ENCODE assay signal across 8 mouse cellular contexts in genomic region chr11:87073866-87074440, GRCm38 (mm10). TPM values are rescaled to one million over a fixed set of nuclear protein-coding genes. Genes with fewer than 3 reads are reported as not detected.
DNase-seq lines count a peak whose midpoint lies in the region; ATAC-seq lines count a peak whose summit lies in the region.

Gene Gdpd1 (minus strand): TSS chr11:87074062.

- DNase-seq in R1 (ENCODE audit: low read depth, low spot score), result peak; percentile 90
- peak; percentile 91 to 94 for DNase-seq in cerebellum, postnatal 25 days
- DNase-seq in frontal cortex, postnatal 25 days (ENCODE audit: low spot score in 2 of 2), result peak; percentile 78 to 83
- DNase-seq in hindbrain, embryonic 14.5 days (ENCODE audit: low spot score), result peak; percentile 94
- peak; percentile 88 for DNase-seq in layer of hippocampus, postnatal 36 days
- DNase-seq in lung, postnatal 36 days, result peak; percentile 92
- DNase-seq in retina, postnatal 7 days (ENCODE audit: low read depth, low spot score), result peak; percentile 87
- peak; percentile 80 for DNase-seq in urinary bladder, adult 2 months (ENCODE audit: low spot score)

- H3K4me2 ChIP-seq in hindbrain, embryonic 14.5 days (replicated peaks), result peak within 1 kb of the TSS; percentile 65

- no peaks in the 10 kb centered on the region for H3K9me3 ChIP-seq in hindbrain, embryonic 14.5 days (ENCODE audit: control insufficient read depth, low read length)

- peaks cover 26% of the 10 kb centered on the region for H3K36me3 ChIP-seq in hindbrain, embryonic 14.5 days (replicated peaks; ENCODE audit: control insufficient read depth, insufficient read depth)

- peaks cover 38% of the 10 kb centered on the region for H3K4me1 ChIP-seq in hindbrain, embryonic 14.5 days (replicated peaks; ENCODE audit: control insufficient read depth, insufficient read depth, low read length)

- peak within 1 kb of the TSS; percentile 91 for H3K9ac ChIP-seq in hindbrain, embryonic 14.5 days

- no peaks in the 10 kb centered on the region for H3K27me3 ChIP-seq in hindbrain, embryonic 14.5 days (ENCODE audit: control insufficient read depth, insufficient read depth, low read length)

- peak; percentile 97 for ATAC-seq in hindbrain, embryonic 14.5 days (ENCODE audit: low FRiP score)

- H3K27ac ChIP-seq in hindbrain, embryonic 14.5 days, result peak within 1 kb of the TSS; percentile 99

- under 1% methylated on average over 43 of the region's 43 CpGs for WGBS in hindbrain, embryonic 14.5 days

- peak within 1 kb of the TSS; percentile 66 for H3K4me3 ChIP-seq in hindbrain, embryonic 14.5 days (replicated peaks; ENCODE audit: low read length)

RNA-seq across cellular contexts. Expression of gene Gdpd1, which starts in this region (rescaled TPM):
- 157 and 171 TPM in 2 replicates for polyA plus RNA-seq in hindbrain, embryonic 14.5 days (2014; fragmentation: Nextera tagmentation; extraction: Ambion mirVana)
- 10 to 100 TPM; 48.8 to 49.4 TPM for total RNA-seq in layer of hippocampus, postnatal 36 days (2021)
- polyA plus RNA-seq in urinary bladder, adult 2 months (2012; rRNA removed), result 16.5 and 17.5 TPM in 2 replicates

Comparison
In these comparisons a context has a peak if more than half of its experiments do, and no peak if none do; other contexts are left out.
1. Peak in every context shown above with its lines: DNase-seq, ATAC-seq, H3K4me3 ChIP-seq and H3K27ac ChIP-seq.